Mouse (Mus musculus) heart, postnatal 0 days (tissue): ENCODE measurements at regions not wholly inside any gene's neighbourhood (a gene's known extent, or its start where the extent isn't known, plus 50 kb on each side); places are given as distances from the start of the nearest gene placed in this dataset.

Experiments used
- ATAC-seq: fragments of 200-750 bp; cut with Nextera tagmentation; 2 replicates; pipeline ENCODE4 v1.8.0; 2017; ENCODE audit warnings: low read depth, moderate number of reproducible peaks, moderate library complexity; ENCODE audit not compliant: insufficient read depth
- DNase-seq: peaks from one replicate; pipeline ENCODE4 v3.0.0-alpha.2; 2016; ENCODE audit warnings: low spot score
- H3K27ac ChIP-seq: fragments of 300-500 bp; sonication (generic); 2 replicates; pipeline ENCODE4 v1.5.1; 2014; ENCODE audit warnings: low read depth, mild to moderate bottlenecking
- H3K27me3 ChIP-seq: fragments of 300-500 bp; sonication (generic); 2 replicates; pipeline ENCODE4 v1.6.1; 2014; ENCODE audit warnings: low read length, mixed read lengths; ENCODE audit not compliant: control insufficient read depth, insufficient read depth
- H3K36me3 ChIP-seq: fragments of 300-500 bp; sonication (generic); replicated peaks from 2 replicates; pipeline ENCODE4 v1.6.1; 2014; ENCODE audit warnings: low read length, mixed read lengths; ENCODE audit not compliant: control insufficient read depth, insufficient read depth
- H3K4me1 ChIP-seq: fragments of 300-500 bp; sonication (generic); 2 replicates; pipeline ENCODE4 v1.6.1; 2014; ENCODE audit warnings: antibody characterized with exemption; ENCODE audit not compliant: control insufficient read depth, insufficient read depth
- H3K4me2 ChIP-seq: fragments of 300-500 bp; sonication (generic); 2 replicates; pipeline ENCODE4 v1.6.1; 2014; ENCODE audit warnings: low read depth, mild to moderate bottlenecking, low read length, moderate library complexity
- H3K4me3 ChIP-seq: fragments of 300-500 bp; sonication (generic); 2 replicates; pipeline ENCODE4 v1.5.1; 2014; ENCODE audit warnings: low read depth, low read length
- H3K9ac ChIP-seq: fragments of 300-500 bp; sonication (generic); replicated peaks from 2 replicates; pipeline ENCODE4 v1.6.1; 2014; ENCODE audit warnings: low read depth, low read length, mixed read lengths
- H3K9me3 ChIP-seq: fragments of 300-500 bp; sonication (generic); replicated peaks from 2 replicates; pipeline ENCODE4 v1.6.1; 2016; ENCODE audit warnings: low read length; ENCODE audit not compliant: control insufficient read depth
- CTCF ChIP-seq: IDR thresholded peaks from 2 replicates; pipeline ENCODE4 v1.5.1; 2016; ENCODE audit warnings: antibody characterized with exemption, control low read depth, low read depth
- EP300 ChIP-seq: IDR thresholded peaks from 2 replicates; pipeline ENCODE4 v1.6.1; 2016; ENCODE audit warnings: antibody characterized with exemption, low read depth
- WGBS: fragments of 180-500 bp; shearing (Covaris S2); extraction: QIAGEN DNeasy Blood & Tissue Kit; methylation state at CpG from one replicate; pipeline ENCODE4 v1.1.7; 2014; 5-methylcytosine and 5-hydroxymethylcytosine counted together

- 33% methylated on average over 1 of the region's 1 CpGs for WGBS
- TF ChIP-seq CTCF, result no peak
- no peak for ATAC-seq
These were observed 137.3 kb downstream of the Gipc2 start for GRCm38 (mm10) chr3:152028695-152029094.

GRCm38 (mm10) chr3:152026034-152026433 lies 140.0 kb downstream of the Gipc2 start:
- Histone ChIP-seq H3K9me3 (no peaks in the 10 kb centered on the region), H3K4me2 (no peak overlapping the region), H3K4me3 (no peak overlapping the region), H3K27me3 (no peaks in the 10 kb centered on the region), H3K4me1 (no peaks in the 10 kb centered on the region), H3K27ac (no peak overlapping the region), H3K36me3 (no peaks in the 10 kb centered on the region), H3K9ac (no peak overlapping the region)
- no peak for ATAC-seq
- no peak for DNase-seq
- TF ChIP-seq EP300 (no peak), CTCF (no peak)
- 90% methylated on average over 4 of the region's 4 CpGs for WGBS

More at GRCm38 (mm10) chr3:152028695-152029094, 137.3 kb downstream of the Gipc2 start:
- Histone ChIP-seq H3K4me1 (no peaks in the 10 kb centered on the region), H3K27ac (no peak overlapping the region), H3K4me3 (no peak overlapping the region), H3K9me3 (no peaks in the 10 kb centered on the region), H3K4me2 (no peak overlapping the region), H3K9ac (no peak overlapping the region), H3K27me3 (no peaks in the 10 kb centered on the region), H3K36me3 (no peaks in the 10 kb centered on the region)
- no peak for DNase-seq

GRCm38 (mm10) chr3:152025122-152025521 lies 140.9 kb downstream of the Gipc2 start:
- H3K9ac ChIP-seq, result no peak overlapping the region
- TF ChIP-seq EP300 (no peak), CTCF (no peak)
- H3K4me3 ChIP-seq, result no peak overlapping the region
- 85% methylated on average over 8 of the region's 8 CpGs for WGBS
- DNase-seq (no peak), ATAC-seq (no peak)
- H3K9me3 ChIP-seq, result no peaks in the 10 kb centered on the region
- H3K36me3 ChIP-seq, result no peaks in the 10 kb centered on the region
- H3K27me3 ChIP-seq, result no peaks in the 10 kb centered on the region
- H3K27ac ChIP-seq, result no peak overlapping the region
- no peak overlapping the region for H3K4me2 ChIP-seq
- no peaks in the 10 kb centered on the region for H3K4me1 ChIP-seq

DNA sequence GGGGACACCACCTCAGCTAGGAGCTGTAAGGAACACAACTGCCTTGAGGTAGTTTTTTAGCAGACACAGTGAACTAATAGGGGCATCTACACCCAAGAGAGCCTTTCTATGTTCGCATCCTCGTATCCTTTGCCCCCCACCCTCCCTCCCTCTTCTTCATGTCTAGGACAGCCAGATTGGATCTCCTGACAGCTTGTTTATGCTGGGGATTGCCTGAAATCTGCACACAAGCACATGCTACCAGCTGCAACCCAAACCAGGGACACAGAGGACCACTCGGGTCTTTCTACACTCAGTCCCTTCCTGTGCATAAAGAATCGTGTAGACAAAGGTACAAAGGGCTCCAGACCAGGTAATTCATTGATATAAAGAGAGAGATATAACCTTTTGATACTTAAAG lies 159.3 kb downstream of the Gipc2 start:
- no peak for TF ChIP-seq CTCF
- no peak for TF ChIP-seq EP300
- H3K36me3 ChIP-seq, result no peaks in the 10 kb centered on the region
- no peak overlapping the region for H3K4me2 ChIP-seq
- no peaks in the 10 kb centered on the region for H3K4me1 ChIP-seq
- DNase-seq (no peak), ATAC-seq (no peak)
- WGBS, result 80% methylated on average over 4 of the region's 4 CpGs
- H3K4me3 ChIP-seq, result no peak overlapping the region
- H3K9ac ChIP-seq, result no peak overlapping the region
- no peaks in the 10 kb centered on the region for H3K27me3 ChIP-seq
- H3K9me3 ChIP-seq, result no peaks in the 10 kb centered on the region
- H3K27ac ChIP-seq, result no peak overlapping the region

DNA sequence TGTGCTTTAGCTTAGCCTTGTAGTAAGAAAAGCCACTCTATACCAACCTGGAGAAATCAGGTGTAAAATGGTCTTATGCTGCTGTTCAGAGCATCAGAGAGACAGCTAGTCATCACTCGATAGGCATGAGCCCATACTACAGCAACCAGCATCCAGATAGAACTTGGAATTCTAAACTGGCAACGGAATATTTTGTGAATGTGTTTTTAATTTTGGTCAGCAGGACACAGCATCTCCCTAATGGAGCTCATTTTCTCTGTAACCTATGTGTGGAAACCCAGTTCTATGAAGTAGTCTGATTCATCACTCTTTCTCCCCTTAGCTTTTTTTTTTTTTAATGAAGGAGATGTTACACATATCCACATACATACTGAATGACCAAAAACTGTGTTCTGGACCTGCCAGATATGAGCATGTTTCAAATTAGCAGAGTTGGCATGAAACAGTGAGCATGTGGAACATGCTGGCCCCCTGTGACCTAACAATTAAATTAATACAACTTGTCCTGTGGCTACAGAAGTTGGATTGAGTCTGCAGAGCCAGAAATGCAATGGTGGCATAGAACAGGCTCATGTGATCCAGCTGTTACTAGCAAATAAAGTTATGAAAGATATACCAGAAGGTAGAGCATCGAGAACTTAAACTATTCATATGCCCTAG lies 160.5 kb downstream of the Gipc2 start:
- Histone ChIP-seq H3K4me3 (no peak overlapping the region), H3K27ac (no peak overlapping the region), H3K9ac (no peak overlapping the region), H3K9me3 (no peaks in the 10 kb centered on the region), H3K27me3 (no peaks in the 10 kb centered on the region), H3K4me1 (no peaks in the 10 kb centered on the region), H3K36me3 (no peaks in the 10 kb centered on the region), H3K4me2 (no peak overlapping the region)
- TF ChIP-seq CTCF, result no peak
- TF ChIP-seq EP300, result no peak
- 73% methylated on average over 3 of the region's 3 CpGs for WGBS
- no peak for DNase-seq
- ATAC-seq, result no peak

DNA sequence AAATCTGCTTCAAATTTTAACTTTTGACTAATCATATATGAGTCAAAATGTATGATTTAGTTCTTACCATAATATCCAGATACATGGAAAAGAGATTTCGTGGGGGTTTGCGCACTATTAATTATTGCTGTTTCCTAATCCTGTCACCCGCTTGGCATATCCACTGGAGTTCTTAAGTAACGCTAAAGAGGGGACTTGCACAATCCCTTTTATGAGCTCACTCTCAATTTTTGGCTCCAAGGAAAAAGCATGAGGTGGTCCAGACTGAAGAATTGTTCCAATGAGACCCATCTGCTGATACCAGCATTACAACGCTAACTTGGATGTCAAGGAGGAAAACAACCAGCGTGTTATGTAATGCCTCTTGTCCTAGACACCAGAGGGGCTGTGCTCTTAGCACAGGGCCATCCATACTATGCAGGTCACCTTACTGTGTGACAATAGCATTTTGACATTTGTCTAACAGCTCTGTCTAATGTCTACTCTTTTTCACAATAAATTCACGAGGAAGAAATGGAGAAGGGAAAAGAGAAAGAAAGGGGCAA lies 161.5 kb downstream of the Gipc2 start:
- Histone ChIP-seq H3K9ac (no peak overlapping the region), H3K27me3 (no peaks in the 10 kb centered on the region)
- no peak for DNase-seq

More for the DNA sequence above, 161.5 kb downstream of the Gipc2 start:
- Histone ChIP-seq H3K27ac (no peak overlapping the region), H3K9me3 (no peaks in the 10 kb centered on the region), H3K36me3 (no peaks in the 10 kb centered on the region), H3K4me1 (no peaks in the 10 kb centered on the region), H3K4me3 (no peak overlapping the region), H3K4me2 (no peak overlapping the region)
- TF ChIP-seq EP300 (no peak), CTCF (no peak)
- no peak for ATAC-seq
- WGBS, result 83% methylated on average over 7 of the region's 7 CpGs
